Mouse (Mus musculus) midbrain, postnatal 0 days (tissue): ENCODE measurements around the gene St3gal2. TPM values are rescaled to one million over a fixed set of nuclear protein-coding genes. Genes with fewer than 3 reads are reported as not detected.

ENCODE experiments used
- ATAC-seq: fragments of 200-750 bp; cut with Nextera tagmentation; 2 replicates; pipeline ENCODE4 v1.8.0; 2017; ENCODE audit warnings: moderate number of reproducible peaks, mild to moderate bottlenecking, moderate TSS enrichment, moderate library complexity; ENCODE audit not compliant: low FRiP score
- DNase-seq: peaks from one replicate; pipeline ENCODE4 v3.0.0-alpha.2; 2015; ENCODE audit warnings: low spot score
- H3K27ac ChIP-seq: fragments of 300-500 bp; sonication (generic); 2 replicates; pipeline ENCODE4 v1.5.1; 2014; ENCODE audit warnings: low read depth, mild to moderate bottlenecking, low read length, mixed read lengths
- H3K27me3 ChIP-seq: fragments of 300-500 bp; sonication (generic); 2 replicates; pipeline ENCODE4 v1.6.1; 2014; ENCODE audit warnings: low read length, control low read depth, mixed read lengths; ENCODE audit not compliant: insufficient read depth
- H3K36me3 ChIP-seq: fragments of 300-500 bp; sonication (generic); 2 replicates; pipeline ENCODE4 v1.6.1; 2014; ENCODE audit warnings: low read length, control low read depth, mixed read lengths; ENCODE audit not compliant: insufficient read depth
- H3K4me1 ChIP-seq: fragments of 300-500 bp; sonication (generic); 2 replicates; pipeline ENCODE4 v1.6.1; 2014; ENCODE audit warnings: mild to moderate bottlenecking, control low read depth, antibody characterized with exemption, low read length, mixed read lengths; ENCODE audit not compliant: insufficient read depth
- H3K4me2 ChIP-seq: fragments of 300-500 bp; sonication (generic); 2 replicates; pipeline ENCODE4 v1.6.1; 2014; ENCODE audit warnings: low read depth, mild to moderate bottlenecking, low read length, mixed read lengths; ENCODE audit not compliant: poor library complexity, severe bottlenecking
- H3K4me3 ChIP-seq: fragments of 300-500 bp; sonication (generic); 2 replicates; pipeline ENCODE4 v1.5.1; 2014; ENCODE audit warnings: low read depth, mild to moderate bottlenecking, low read length, moderate library complexity
- H3K9ac ChIP-seq: fragments of 300-500 bp; sonication (generic); replicated peaks from 2 replicates; pipeline ENCODE4 v1.6.1; 2014; ENCODE audit warnings: mild to moderate bottlenecking, low read length, moderate library complexity, mixed read lengths; ENCODE audit not compliant: poor library complexity, severe bottlenecking
- H3K9me3 ChIP-seq: fragments of 300-500 bp; sonication (generic); 2 replicates; pipeline ENCODE4 v1.6.1; 2016; ENCODE audit warnings: low read length, control low read depth
- CTCF ChIP-seq: IDR thresholded peaks from 2 replicates; pipeline ENCODE4 v1.5.1; 2016; ENCODE audit warnings: antibody characterized with exemption, mild to moderate bottlenecking
- WGBS: fragments of 180-500 bp; shearing (Covaris S2); extraction: QIAGEN DNeasy Blood & Tissue Kit; methylation state at CpG from one replicate; pipeline ENCODE4 v1.1.7; 2014; 5-methylcytosine and 5-hydroxymethylcytosine counted together
- polyA plus RNA-seq: library from polyadenylated mRNA; unstranded; fragments of >200 nt; fragmentation: Nextera tagmentation; extraction: Ambion mirVana; gene quantifications from 2 replicates; pipeline ENCODE4 v1.2.1, GENCODE M21; 2015
- total RNA-seq: library from RNA; depleted of rRNA; stranded (reverse); fragments of >200 nt; gene quantifications from 2 replicates; pipeline ENCODE4 v1.2.3, GENCODE M21; 2014; rRNA removed

The St3gal2 gene
- total RNA-seq (39.7 and 45.7 TPM in 2 replicates), polyA plus RNA-seq (20.4 and 21.3 TPM in 2 replicates)

- ATAC-seq (peak; percentile 99), DNase-seq (peak; percentile 98)
- Histone ChIP-seq H3K9ac (peak within 1 kb of the TSS; percentile 85), H3K36me3 (no peaks in the 10 kb centered on the region), H3K27ac (peak within 1 kb of the TSS; percentile 74), H3K4me2 (peak within 1 kb of the TSS; percentile 85), H3K4me1 (peaks cover 13% of the 10 kb centered on the region), H3K4me3 (peak within 1 kb of the TSS; percentile 77), H3K27me3 (no peaks in the 10 kb centered on the region), H3K9me3 (no peaks in the 10 kb centered on the region)
- WGBS, result 1% methylated on average over 19 of the region's 36 CpGs
- TF ChIP-seq CTCF, result no peak
These were observed at the start of gene St3gal2 for GRCm38 (mm10) chr8:110919341-110920031. St3gal2 (plus strand) TSS chr8:110919922.

- Histone ChIP-seq H3K4me3 (no peak overlapping the region), H3K27me3 (no peaks in the 10 kb centered on the region), H3K9ac (no peak overlapping the region), H3K4me2 (no peak overlapping the region), H3K4me1 (no peaks in the 10 kb centered on the region), H3K9me3 (no peaks in the 10 kb centered on the region), H3K27ac (no peak overlapping the region), H3K36me3 (peaks cover 71% of the 10 kb centered on the region)
- no peak for TF ChIP-seq CTCF
- DNase-seq, result no peak
- WGBS, result 94% methylated on average over 2 of the region's 2 CpGs
- no peak for ATAC-seq
These were observed 49.2 kb upstream of the St3gal2 start for GRCm38 (mm10) chr8:110870501-110870900.

- 97% methylated on average over 4 of the region's 4 CpGs for WGBS
- H3K4me2 ChIP-seq, result no peak overlapping the region
These were observed 41.9 kb upstream of the St3gal2 start for GRCm38 (mm10) chr8:110877862-110878261.

GRCm38 (mm10) chr8:110881741-110882310 lies 37.9 kb upstream of the St3gal2 start:
- ATAC-seq, result no peak
- 93% methylated on average over 10 of the region's 10 CpGs for WGBS
- DNase-seq, result no peak

More at GRCm38 (mm10) chr8:110877862-110878261, 41.9 kb upstream of the St3gal2 start:
- Histone ChIP-seq H3K36me3 (peaks cover 57% of the 10 kb centered on the region), H3K9me3 (no peaks in the 10 kb centered on the region), H3K4me1 (no peaks in the 10 kb centered on the region), H3K4me3 (no peak overlapping the region), H3K9ac (no peak overlapping the region), H3K27me3 (no peaks in the 10 kb centered on the region), H3K27ac (no peak overlapping the region)
- no peak for TF ChIP-seq CTCF
- ATAC-seq (no peak), DNase-seq (no peak)

GRCm38 (mm10) chr8:110883824-110884223 lies 35.9 kb upstream of the St3gal2 start:
- H3K4me2 ChIP-seq, result no peak overlapping the region
- H3K27me3 ChIP-seq, result no peaks in the 10 kb centered on the region
- no peak for DNase-seq
- H3K9me3 ChIP-seq, result no peaks in the 10 kb centered on the region
- no peak overlapping the region for H3K9ac ChIP-seq
- TF ChIP-seq CTCF, result no peak
- no peak overlapping the region for H3K4me3 ChIP-seq
- peaks cover 59% of the 10 kb centered on the region for H3K36me3 ChIP-seq
- no peak overlapping the region for H3K27ac ChIP-seq
- WGBS, result 94% methylated on average over 18 of the region's 18 CpGs
- H3K4me1 ChIP-seq, result no peaks in the 10 kb centered on the region
- no peak for ATAC-seq

More at GRCm38 (mm10) chr8:110881741-110882310, 37.9 kb upstream of the St3gal2 start:
- no peaks in the 10 kb centered on the region for H3K4me1 ChIP-seq
- no peak overlapping the region for H3K4me2 ChIP-seq
- TF ChIP-seq CTCF, result no peak
- H3K9me3 ChIP-seq, result no peaks in the 10 kb centered on the region
- H3K4me3 ChIP-seq, result no peak overlapping the region
- H3K27ac ChIP-seq, result no peak overlapping the region
- peaks cover 65% of the 10 kb centered on the region for H3K36me3 ChIP-seq
- H3K9ac ChIP-seq, result no peak overlapping the region
- no peaks in the 10 kb centered on the region for H3K27me3 ChIP-seq

- no peak for DNase-seq
- Histone ChIP-seq H3K4me3 (no peak overlapping the region), H3K4me1 (no peaks in the 10 kb centered on the region), H3K36me3 (peaks cover 48% of the 10 kb centered on the region), H3K27me3 (no peaks in the 10 kb centered on the region), H3K27ac (no peak overlapping the region), H3K9ac (no peak overlapping the region), H3K4me2 (no peak overlapping the region), H3K9me3 (no peaks in the 10 kb centered on the region)
- no peak for TF ChIP-seq CTCF
- ATAC-seq, result no peak
- 91% methylated on average over 3 of the region's 3 CpGs for WGBS
These were observed 33.1 kb upstream of the St3gal2 start for GRCm38 (mm10) chr8:110886634-110887033.
